Mouse (Mus musculus) hindbrain, embryonic 16.5 days (tissue): Measurements from ENCODE around the gene Actl11. TPM values are rescaled to one million over a fixed set of nuclear protein-coding genes. Genes with fewer than 3 reads are reported as not detected.

ENCODE experiments used
- ATAC-seq: fragments of 200-750 bp; cut with Nextera tagmentation; 2 replicates; pipeline ENCODE4 v1.8.0; 2017; ENCODE audit warnings: moderate TSS enrichment, moderate library complexity
- H3K27ac ChIP-seq: fragments of 300-500 bp; sonication (generic); 2 replicates; pipeline ENCODE4 v1.5.1; 2014; ENCODE audit warnings: low read depth, mild to moderate bottlenecking, control low read depth, low read length, moderate library complexity
- H3K27me3 ChIP-seq: fragments of 300-500 bp; sonication (generic); replicated peaks from 2 replicates; pipeline ENCODE4 v1.6.1; 2014; ENCODE audit warnings: low read length; ENCODE audit not compliant: control insufficient read depth, insufficient read depth
- H3K36me3 ChIP-seq: fragments of 300-500 bp; sonication (generic); 2 replicates; pipeline ENCODE4 v1.6.1; 2014; ENCODE audit warnings: mild to moderate bottlenecking, low read length, moderate library complexity, mixed read lengths; ENCODE audit not compliant: control insufficient read depth, insufficient read depth
- H3K4me1 ChIP-seq: fragments of 300-500 bp; sonication (generic); 2 replicates; pipeline ENCODE4 v1.6.1; 2014; ENCODE audit warnings: low read depth, low read length; ENCODE audit not compliant: control insufficient read depth, insufficient read depth
- H3K4me2 ChIP-seq: fragments of 300-500 bp; sonication (generic); 2 replicates; pipeline ENCODE4 v1.6.1; 2014; ENCODE audit warnings: mild to moderate bottlenecking, low read length, control low read depth, moderate library complexity
- H3K4me3 ChIP-seq: fragments of 300-500 bp; sonication (generic); 2 replicates; pipeline ENCODE4 v1.5.1; 2014; ENCODE audit warnings: mild to moderate bottlenecking, low read length, control low read depth, moderate library complexity
- H3K9ac ChIP-seq: fragments of 300-500 bp; sonication (generic); 2 replicates; pipeline ENCODE4 v1.6.1; 2014; ENCODE audit warnings: low read depth, mild to moderate bottlenecking, control low read depth, low read length, moderate library complexity
- H3K9me3 ChIP-seq: fragments of 300-500 bp; sonication (generic); 2 replicates; pipeline ENCODE4 v1.6.1; 2014; ENCODE audit warnings: mild to moderate bottlenecking, low read length, moderate library complexity; ENCODE audit not compliant: control insufficient read depth
- WGBS: fragments of 180-500 bp; shearing (Covaris S2); extraction: QIAGEN DNeasy Blood & Tissue Kit; methylation state at CpG from one replicate; pipeline ENCODE4 v1.1.7; 2014; 5-methylcytosine and 5-hydroxymethylcytosine counted together
- polyA plus RNA-seq: library from polyadenylated mRNA; unstranded; fragments of >200 nt; fragmentation: Nextera tagmentation; extraction: Ambion mirVana; gene quantifications from 2 replicates; pipeline ENCODE4 v1.2.1, GENCODE M21; 2015

The Actl11 gene
- not detected in 2 replicates for polyA plus RNA-seq

DNA sequence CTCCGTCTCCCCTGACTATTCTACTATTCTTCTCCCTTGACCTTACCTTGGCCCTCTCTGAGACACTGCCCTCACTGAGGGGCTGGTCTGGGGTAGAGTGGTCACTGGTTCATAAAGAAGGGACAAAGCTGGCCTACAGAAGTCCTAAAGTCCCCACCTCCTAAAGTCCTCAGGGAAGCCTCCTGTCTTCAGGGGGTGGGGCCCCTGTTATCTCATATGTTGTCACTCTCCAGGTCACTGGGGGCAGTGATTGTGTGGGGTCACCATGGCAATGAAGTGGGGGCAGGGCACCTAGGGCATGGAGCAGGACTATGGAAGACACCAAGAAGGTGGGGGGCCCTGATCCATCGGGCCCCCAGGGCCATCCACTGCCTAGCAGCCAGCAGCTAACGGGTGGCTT lies at the start of gene Actl11:
TSS of gene Actl11 (plus strand) at position 301 of the 400 bp plus-strand sequence.
- 81% methylated on average over 3 of the region's 3 CpGs for WGBS
- H3K4me2 ChIP-seq = no peak within 1 kb of the TSS
- no peaks in the 10 kb centered on the region for H3K27me3 ChIP-seq
- no peak within 1 kb of the TSS for H3K4me3 ChIP-seq
- H3K9me3 ChIP-seq = no peaks in the 10 kb centered on the region
- no peak within 1 kb of the TSS for H3K9ac ChIP-seq
- no peaks in the 10 kb centered on the region for H3K36me3 ChIP-seq
- no peak for ATAC-seq
- H3K4me1 ChIP-seq = peaks cover 16% of the 10 kb centered on the region
- H3K27ac ChIP-seq = no peak within 1 kb of the TSS

- H3K27ac ChIP-seq = no peak overlapping the region
- H3K27me3 ChIP-seq = peaks cover 3% of the 10 kb centered on the region; the same call in 1 of the 2 replicates
- no peak overlapping the region for H3K4me2 ChIP-seq
- H3K4me1 ChIP-seq = no peaks in the 10 kb centered on the region
- no peak overlapping the region for H3K9ac ChIP-seq
- no peaks in the 10 kb centered on the region for H3K36me3 ChIP-seq
- no peaks in the 10 kb centered on the region for H3K9me3 ChIP-seq
- WGBS = 71% methylated on average over 4 of the region's 4 CpGs
- no peak for ATAC-seq
- no peak overlapping the region for H3K4me3 ChIP-seq
These were observed 47.9 kb upstream of the Actl11 start for GRCm38 (mm10) chr9:107880411-107880810.

DNA sequence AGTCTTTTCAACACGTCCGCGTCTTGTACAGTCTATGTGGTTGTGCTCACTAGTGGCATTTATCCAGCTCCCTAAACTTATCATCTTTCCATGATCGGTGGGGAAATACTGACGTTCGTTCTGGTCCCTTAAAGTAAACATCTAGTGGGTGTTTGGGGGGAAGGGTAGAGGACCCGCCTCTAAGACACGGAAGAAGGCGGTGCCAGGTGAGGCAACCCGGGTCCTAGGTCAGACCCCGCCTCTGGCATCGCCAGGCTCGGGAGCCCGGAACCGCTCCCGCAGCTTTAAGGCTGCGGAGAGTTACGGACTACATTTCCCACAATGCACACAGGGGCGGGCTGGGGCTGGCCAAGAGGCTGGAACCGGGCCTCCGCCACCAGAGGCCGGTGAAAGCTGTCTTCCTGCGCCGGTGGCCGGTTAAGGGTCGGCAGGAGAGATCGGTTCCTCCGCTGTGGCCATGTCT lies 40.4 kb upstream of the Actl11 start, which contains the start of gene Mon1a:
TSS of gene Mon1a (plus strand) at position 348 of the 463 bp plus-strand sequence.
- Histone ChIP-seq H3K9me3 (no peaks in the 10 kb centered on the region), H3K4me3 (peak within 1 kb of the TSS; percentile 94), H3K36me3 (no peaks in the 10 kb centered on the region), H3K27me3 (peaks cover 3% of the 10 kb centered on the region; the same call in 1 of the 2 replicates), H3K4me1 (peaks cover 10% of the 10 kb centered on the region), H3K27ac (peak within 1 kb of the TSS; percentile 82), H3K4me2 (peak within 1 kb of the TSS; percentile 88), H3K9ac (peak within 1 kb of the TSS; percentile 88)
- ATAC-seq = peak; percentile 97
- under 1% methylated on average over 28 of the region's 28 CpGs for WGBS

- H3K27me3 ChIP-seq = peaks cover 3% of the 10 kb centered on the region; the same call in 1 of the 2 replicates
- under 1% methylated on average over 17 of the region's 18 CpGs for WGBS
- peak overlapping the region; percentile 88 for H3K4me2 ChIP-seq
- no peaks in the 10 kb centered on the region for H3K9me3 ChIP-seq
- H3K4me1 ChIP-seq = peaks cover 10% of the 10 kb centered on the region
- peak overlapping the region; percentile 94 for H3K4me3 ChIP-seq
- ATAC-seq = peak; percentile 85
- no peaks in the 10 kb centered on the region for H3K36me3 ChIP-seq
- peak overlapping the region; percentile 82 for H3K27ac ChIP-seq
- H3K9ac ChIP-seq = peak overlapping the region; percentile 88
These were observed 39.9 kb upstream of the Actl11 start for GRCm38 (mm10) chr9:107888267-107888850.

- peaks cover 10% of the 10 kb centered on the region for H3K4me1 ChIP-seq
- no peak overlapping the region for H3K27ac ChIP-seq
- H3K4me2 ChIP-seq = no peak overlapping the region
- WGBS = 95% methylated on average over 6 of the region's 6 CpGs
- no peak for ATAC-seq
- no peak overlapping the region for H3K4me3 ChIP-seq
- H3K36me3 ChIP-seq = no peaks in the 10 kb centered on the region
- H3K27me3 ChIP-seq = no peaks in the 10 kb centered on the region; the same call in 1 of the 2 replicates
- H3K9me3 ChIP-seq = no peaks in the 10 kb centered on the region
- H3K9ac ChIP-seq = no peak overlapping the region
These were observed 38.0 kb upstream of the Actl11 start for GRCm38 (mm10) chr9:107890260-107890659.

DNA sequence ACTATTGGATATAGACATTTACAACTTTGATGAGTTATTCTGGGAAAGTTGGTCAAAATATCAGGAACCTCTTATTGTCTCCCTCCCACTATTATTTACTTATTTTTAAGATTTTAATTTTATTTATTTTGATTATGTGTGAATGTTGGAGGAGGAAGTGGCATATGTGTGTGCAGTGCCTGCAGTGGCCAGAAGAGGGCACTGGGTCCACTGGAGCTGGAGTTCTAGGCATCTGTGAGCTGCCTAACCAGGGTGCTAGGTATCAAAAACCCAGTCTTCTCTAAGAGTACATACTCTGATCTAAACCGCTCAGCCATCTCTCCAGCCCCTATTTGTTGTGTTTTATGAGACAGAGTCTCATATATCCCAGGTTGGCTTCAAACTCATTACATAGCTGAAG lies 37.2 kb upstream of the Actl11 start:
- peaks cover 10% of the 10 kb centered on the region for H3K4me1 ChIP-seq
- no peak overlapping the region for H3K4me3 ChIP-seq
- H3K9ac ChIP-seq = no peak overlapping the region
- H3K4me2 ChIP-seq = no peak overlapping the region
- no peaks in the 10 kb centered on the region for H3K9me3 ChIP-seq
- ATAC-seq = no peak
- H3K27ac ChIP-seq = no peak overlapping the region
- WGBS = 100% methylated on average over 1 of the region's 1 CpGs
- no peaks in the 10 kb centered on the region; the same call in 1 of the 2 replicates for H3K27me3 ChIP-seq
- H3K36me3 ChIP-seq = no peaks in the 10 kb centered on the region

DNA sequence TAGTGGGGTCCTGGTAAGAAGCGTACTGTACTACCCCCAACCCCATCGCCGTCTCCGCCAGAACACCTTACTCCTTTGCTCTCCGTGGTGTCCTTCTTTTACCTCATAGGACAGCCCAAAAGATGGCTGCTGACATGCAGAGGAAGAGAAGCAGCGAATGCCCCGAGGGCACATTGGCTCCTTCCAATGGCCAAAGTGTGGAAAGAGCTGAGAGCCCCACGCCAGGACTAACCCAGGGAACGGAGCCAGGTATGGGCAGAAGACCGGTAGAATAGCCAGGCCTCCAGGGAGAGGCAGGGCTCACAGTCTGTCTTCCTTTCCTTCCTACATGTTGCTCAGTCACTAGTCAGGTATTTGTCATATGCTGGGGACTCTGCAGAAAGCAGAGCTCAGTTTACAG lies 29.7 kb upstream of the Actl11 start:
- no peak for ATAC-seq
- Histone ChIP-seq H3K27ac (no peak overlapping the region), H3K36me3 (no peaks in the 10 kb centered on the region), H3K4me3 (no peak overlapping the region), H3K27me3 (no peaks in the 10 kb centered on the region), H3K9me3 (no peaks in the 10 kb centered on the region), H3K9ac (no peak overlapping the region), H3K4me1 (peaks cover 6% of the 10 kb centered on the region; the same call in 1 of the 2 replicates), H3K4me2 (no peak overlapping the region)
- 89% methylated on average over 10 of the region's 10 CpGs for WGBS

GRCm38 (mm10) chr9:107899855-107900254 lies 28.4 kb upstream of the Actl11 start:
- H3K9ac ChIP-seq = no peak overlapping the region
- no peaks in the 10 kb centered on the region for H3K9me3 ChIP-seq
- H3K27ac ChIP-seq = no peak overlapping the region
- no peaks in the 10 kb centered on the region for H3K27me3 ChIP-seq
- no peaks in the 10 kb centered on the region for H3K36me3 ChIP-seq
- no peak for ATAC-seq
- H3K4me2 ChIP-seq = no peak overlapping the region
- 72% methylated on average over 12 of the region's 12 CpGs for WGBS
- H3K4me3 ChIP-seq = no peak overlapping the region
- peaks cover 6% of the 10 kb centered on the region; the same call in 1 of the 2 replicates for H3K4me1 ChIP-seq

GRCm38 (mm10) chr9:107900840-107901626 lies 27.2 kb upstream of the Actl11 start:
- Histone ChIP-seq H3K27me3 (no peaks in the 10 kb centered on the region), H3K4me1 (peaks cover 6% of the 10 kb centered on the region; the same call in 1 of the 2 replicates), H3K4me2 (peak overlapping the region; percentile 68), H3K9me3 (no peaks in the 10 kb centered on the region), H3K9ac (peak overlapping the region; percentile 66), H3K36me3 (no peaks in the 10 kb centered on the region), H3K27ac (peak overlapping the region; percentile 27; the same call in 1 of the 2 replicates), H3K4me3 (peak overlapping the region; percentile 40)
- WGBS = 5% methylated on average over 42 of the region's 44 CpGs
- peak; percentile 77 for ATAC-seq
